Mouse (Mus musculus) layer of hippocampus, adult 2 months (tissue): ENCODE data around the gene Efcab8. TPM values are rescaled to one million over a fixed set of nuclear protein-coding genes. Genes with fewer than 3 reads are reported as not detected.

Experiments used
- DNase-seq, 2 experiments: peaks; one replicate each; pipeline ENCODE4 v3.0.0; 2022; ENCODE audit warnings: low spot score in 2 of 2
- H3K27ac ChIP-seq: fragments of 200-600 bp; 2 replicates; pipeline ENCODE4 v1.8.1; 2022
- H3K4me3 ChIP-seq: fragments of 200-600 bp; 2 replicates; pipeline ENCODE4 v1.8.1; 2022; ENCODE audit warnings: mild to moderate bottlenecking
- CTCF ChIP-seq: fragments of 200-600 bp; conservative IDR thresholded peaks from 2 replicates; pipeline ENCODE4 v1.8.1; 2022; ENCODE audit warnings: antibody characterized with exemption, mild to moderate bottlenecking, moderate library complexity
- total RNA-seq, 2 experiments: library from RNA; stranded (reverse); gene quantifications; 2 replicates each; pipeline ENCODE4 v1.2.3; 2021

Efcab8 gene
- total RNA-seq, 2 experiments from 2014 or later = 0.12 to 0.46 TPM

GRCm38 (mm10) chr2:153842854-153843253 is 63.1 kb downstream of the Efcab8 start:
- no peak for TF ChIP-seq CTCF
- Histone ChIP-seq H3K4me3 (no peak overlapping the region), H3K27ac (no peak overlapping the region)
- DNase-seq = no peak

- no peak for DNase-seq
- H3K4me3 ChIP-seq = no peak overlapping the region
- H3K27ac ChIP-seq = no peak overlapping the region
- TF ChIP-seq CTCF = no peak
Measured at GRCm38 (mm10) chr2:153848389-153848788, 68.7 kb downstream of the Efcab8 start.

GRCm38 (mm10) chr2:153850351-153851029 is 70.8 kb downstream of the Efcab8 start:
- TF ChIP-seq CTCF = no peak
- no peak for DNase-seq
- Histone ChIP-seq H3K27ac (no peak overlapping the region), H3K4me3 (no peak overlapping the region)

- DNase-seq = peak; percentile 42 to 67
- no peak overlapping the region for H3K27ac ChIP-seq
- TF ChIP-seq CTCF = peak; percentile 78
- H3K4me3 ChIP-seq = no peak overlapping the region
Measured at GRCm38 (mm10) chr2:153851030-153851360, 71.3 kb downstream of the Efcab8 start.

- H3K27ac ChIP-seq = no peak overlapping the region
- no peak for TF ChIP-seq CTCF
- no peak for DNase-seq
- no peak overlapping the region for H3K4me3 ChIP-seq
Measured at GRCm38 (mm10) chr2:153853544-153853943, 73.8 kb downstream of the Efcab8 start.

- Histone ChIP-seq H3K4me3 (no peak overlapping the region), H3K27ac (no peak overlapping the region)
- no peak for DNase-seq
- TF ChIP-seq CTCF = no peak
Measured at GRCm38 (mm10) chr2:153859581-153859980, 79.8 kb downstream of the Efcab8 start.

- DNase-seq = no peak
- Histone ChIP-seq H3K27ac (no peak overlapping the region), H3K4me3 (no peak overlapping the region)
- TF ChIP-seq CTCF = no peak
Measured at GRCm38 (mm10) chr2:153860315-153860714, 80.6 kb downstream of the Efcab8 start.

GRCm38 (mm10) chr2:153860715-153861114 is 81.0 kb downstream of the Efcab8 start:
- Histone ChIP-seq H3K27ac (no peak overlapping the region), H3K4me3 (no peak overlapping the region)
- TF ChIP-seq CTCF = no peak
- DNase-seq = no peak

- TF ChIP-seq CTCF = no peak
- Histone ChIP-seq H3K4me3 (no peak overlapping the region), H3K27ac (no peak overlapping the region)
- no peak for DNase-seq
Measured at GRCm38 (mm10) chr2:153861960-153862359, 82.2 kb downstream of the Efcab8 start.

GRCm38 (mm10) chr2:153870984-153871383 is 91.3 kb downstream of the Efcab8 start, which contains the start of gene Sun5:
Sun5 (minus strand) TSS chr2:153871084.
- no peak for TF ChIP-seq CTCF
- no peak within 1 kb of the TSS for H3K4me3 ChIP-seq
- DNase-seq = no peak

GRCm38 (mm10) chr2:153874745-153875144 is 95.0 kb downstream of the Efcab8 start, which contains the start of gene Bpifb2:
Bpifb2 (plus strand) TSS chr2:153875045.
- no peak within 1 kb of the TSS for H3K27ac ChIP-seq
- no peak for TF ChIP-seq CTCF
- H3K4me3 ChIP-seq = no peak within 1 kb of the TSS
- DNase-seq = no peak

More at GRCm38 (mm10) chr2:153870984-153871383, 91.3 kb downstream of the Efcab8 start, which contains the start of gene Sun5:
- no peak within 1 kb of the TSS for H3K27ac ChIP-seq

Other genes starting within 250 kb of the Efcab8 start
- 10 to 100 TPM; 47.6 to 52.1 TPM for gene Nol4l, start 250.0 kb upstream of the Efcab8 start, total RNA-seq
- 10 to 100 TPM; 25.2 to 31.0 TPM for gene Commd7, start 147.2 kb upstream of the Efcab8 start, total RNA-seq
- 1 to 10 TPM; 1.4 to 2.1 TPM for gene Dnmt3b, start 130.5 kb upstream of the Efcab8 start, total RNA-seq
- under 1 TPM in 1 of 2 experiments, not detected in 1; 0.17 TPM for gene Dnmt3c, start 83.3 kb upstream of the Efcab8 start, total RNA-seq
- gene Mapre1, start 38.7 kb upstream of the Efcab8 start, total RNA-seq = 10 to 100 TPM; 72.4 to 75.8 TPM
- gene Sun5, start 91.2 kb downstream of the Efcab8 start, total RNA-seq = not detected
- not detected for gene Bpifb2, start 95.1 kb downstream of the Efcab8 start, total RNA-seq
- gene Bpifb6, start 120.5 kb downstream of the Efcab8 start, total RNA-seq = not detected
- not detected for gene Bpifb3, start 138.3 kb downstream of the Efcab8 start, total RNA-seq
- not detected for gene Bpifb4, start 158.3 kb downstream of the Efcab8 start, total RNA-seq
- not detected for gene Bpifa6, start 195.0 kb downstream of the Efcab8 start, total RNA-seq
- not detected for gene Bpifa2, start 228.3 kb downstream of the Efcab8 start, total RNA-seq